Mouse (Mus musculus) adrenal gland, adult 2 months (tissue): Measurements from ENCODE around the gene Pcca. TPM values are rescaled to one million over a fixed set of nuclear protein-coding genes. Genes with fewer than 3 reads are reported as not detected.

ENCODE experiments used
- DNase-seq: peaks from one replicate; pipeline ENCODE4 v3.0.0; 2021
- polyA plus RNA-seq: library from polyadenylated mRNA; depleted of rRNA; stranded (reverse); fragments of >200 nt; gene quantifications from 2 replicates; pipeline ENCODE4 v1.2.3, GENCODE M21; 2012
- total RNA-seq, 2 experiments: library from RNA; stranded (reverse); gene quantifications; 2 replicates each; pipeline ENCODE4 v1.2.3; 2021

Gene Pcca
- total and polyA plus RNA-seq, 3 experiments, result 18.9 to 179 (median 152) TPM

DNA sequence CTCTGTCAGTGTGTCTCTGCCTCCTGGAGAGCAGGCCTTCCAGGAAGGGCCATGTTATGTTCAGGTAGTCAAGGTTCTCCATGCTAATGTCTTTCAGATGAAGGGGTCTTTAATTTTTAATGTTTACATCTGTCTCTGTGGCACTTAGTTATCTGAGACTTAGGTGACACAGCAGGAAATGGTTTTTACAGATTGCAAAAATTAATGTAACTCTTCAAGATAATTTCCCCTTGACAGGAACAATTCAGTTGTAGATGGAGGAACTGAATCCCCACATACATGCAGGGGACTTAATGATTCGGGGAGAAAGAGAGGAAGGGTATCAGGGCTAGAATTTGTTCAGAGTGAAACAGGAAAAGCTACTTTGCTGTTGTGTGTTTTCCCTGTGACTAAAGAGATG lies 353.2 kb downstream of the Pcca start:
- DNase-seq, result no peak

DNA sequence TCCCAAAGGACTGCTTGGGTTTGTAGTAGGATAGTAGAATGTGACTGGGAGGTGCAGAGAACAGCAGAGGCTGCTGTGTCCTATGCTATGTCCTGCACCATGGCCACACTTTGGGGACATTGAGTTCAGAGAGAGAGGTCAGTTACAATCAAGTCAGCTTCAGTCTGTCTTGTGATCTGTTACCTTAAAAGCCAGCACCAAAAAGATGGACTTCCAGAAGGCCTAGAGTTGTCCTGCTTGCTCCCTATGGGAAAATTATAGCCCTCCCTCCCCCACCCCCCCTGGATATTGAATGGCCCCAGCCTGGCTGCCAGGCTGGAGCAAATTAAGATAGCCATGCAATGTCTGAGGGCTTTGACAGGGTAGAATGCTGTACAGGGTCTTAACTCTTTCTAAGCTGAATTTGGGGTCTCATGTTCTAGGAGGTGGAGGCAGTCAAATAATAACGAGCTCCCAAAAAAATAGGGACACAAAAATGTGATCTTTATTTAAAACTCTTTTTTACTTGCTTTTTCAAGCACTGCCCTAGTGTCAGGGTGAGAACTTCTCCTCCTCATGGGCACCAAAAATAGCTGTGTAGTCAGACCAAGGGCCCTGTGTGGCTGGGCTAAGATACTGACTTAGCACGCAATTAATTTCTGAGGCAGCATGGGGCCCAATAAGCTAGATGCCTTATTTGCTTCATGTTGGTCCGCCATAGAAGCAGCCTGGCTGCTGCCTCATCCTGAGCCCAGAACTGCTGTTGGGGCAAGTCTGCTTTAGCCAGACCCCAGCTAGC lies 353.8 kb downstream of the Pcca start:
- no peak for DNase-seq

DNA sequence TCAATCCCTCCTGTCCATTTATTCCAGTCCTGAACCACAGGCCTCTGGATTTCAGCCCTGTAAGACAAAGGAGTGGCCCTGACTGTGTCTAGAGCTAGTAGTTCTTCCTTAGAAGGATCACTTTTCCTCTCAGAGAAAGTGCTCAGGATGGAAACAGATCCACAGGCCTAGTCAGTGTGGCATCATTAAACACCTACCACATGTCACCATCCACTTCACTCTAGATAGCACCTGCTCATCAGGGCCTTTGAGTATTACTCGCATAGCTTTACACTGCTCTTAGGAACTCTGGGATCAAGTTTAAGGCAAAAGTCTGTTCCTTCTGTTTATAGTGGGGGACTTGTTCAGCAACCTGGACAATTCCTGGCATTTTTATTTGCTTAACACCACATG lies 354.4 kb downstream of the Pcca start:
- no peak for DNase-seq

DNA sequence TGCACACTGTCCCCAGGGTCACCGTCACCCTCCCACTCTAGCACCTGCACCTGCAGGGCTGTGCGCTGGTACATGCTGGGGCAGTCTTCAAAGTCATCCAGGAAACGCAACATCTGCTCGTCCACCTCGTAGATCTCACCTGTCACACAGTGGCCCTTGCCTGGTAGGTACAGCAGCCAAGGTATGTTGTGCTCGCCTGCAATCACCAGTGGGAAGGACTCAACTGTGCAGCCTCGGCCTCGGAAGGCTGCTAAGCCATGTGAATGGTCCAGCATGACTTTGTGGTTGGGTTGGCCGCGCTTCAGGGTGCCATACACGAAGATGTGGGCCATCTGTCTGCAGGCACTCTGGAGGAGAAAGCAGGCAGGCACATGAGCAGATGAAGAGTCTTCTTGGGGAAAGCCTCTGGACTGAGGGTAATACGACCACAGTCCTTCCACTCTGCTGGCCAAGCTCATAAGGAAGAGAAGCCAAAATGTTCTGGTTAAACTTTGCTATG lies 357.4 kb downstream of the Pcca start:
- DNase-seq, result no peak

DNA sequence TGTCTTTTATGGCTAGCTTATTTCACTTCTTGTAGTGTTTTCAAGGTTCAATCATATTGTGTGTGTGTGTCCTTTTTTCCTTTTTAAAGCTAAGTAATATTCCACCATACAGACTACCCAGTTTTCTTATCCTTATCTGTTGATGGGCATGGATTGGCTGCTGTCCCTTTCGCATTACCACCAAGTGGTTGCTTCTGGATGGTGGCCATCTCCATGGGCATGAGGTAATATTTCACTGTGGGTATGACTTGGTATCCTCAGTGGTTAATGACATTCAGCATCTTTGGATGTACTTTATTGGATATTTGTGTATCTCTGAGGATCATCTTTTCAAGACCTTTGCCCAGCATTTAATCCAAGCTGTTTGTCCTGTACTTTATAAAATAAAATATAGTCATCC lies 362.0 kb downstream of the Pcca start:
- no peak for DNase-seq

DNA sequence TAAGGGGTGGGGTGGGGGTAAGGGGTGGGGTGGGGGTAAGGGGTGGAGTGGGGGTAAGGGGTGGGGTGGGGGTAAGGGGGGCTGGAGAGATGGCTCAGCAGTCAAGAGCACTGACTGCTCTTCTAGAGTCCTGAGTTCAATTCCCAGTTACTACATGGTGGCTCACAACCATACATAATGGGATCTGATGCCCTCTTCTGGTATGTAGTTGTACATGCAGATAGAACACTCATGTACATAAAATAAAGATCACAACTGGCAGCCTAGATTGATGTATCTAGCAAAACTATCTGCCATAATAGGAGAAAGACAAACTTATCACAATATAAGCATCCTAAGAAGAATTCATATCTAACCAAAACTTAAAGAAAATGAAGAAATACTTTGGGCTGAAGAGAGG lies 364.4 kb downstream of the Pcca start:
- no peak for DNase-seq

DNA sequence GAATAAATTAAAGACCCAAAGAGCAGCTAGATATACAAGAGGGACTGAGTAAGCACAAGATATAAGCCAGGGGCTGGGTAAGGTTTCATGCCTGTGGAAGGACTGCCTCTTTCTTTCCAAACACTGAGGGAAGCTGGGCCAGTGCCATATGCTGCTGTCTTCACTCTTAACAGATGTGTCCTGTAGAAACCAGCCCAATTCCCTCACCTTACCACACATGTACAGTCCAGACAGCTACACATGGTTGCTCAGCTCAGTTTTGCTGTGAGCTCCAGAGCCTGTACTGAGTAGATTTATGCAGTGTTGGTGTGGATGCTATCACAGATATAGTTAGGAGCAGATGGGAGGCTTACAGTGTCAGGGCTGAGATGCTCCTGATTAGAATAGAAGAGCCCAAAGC lies 366.6 kb downstream of the Pcca start:
- DNase-seq, result no peak

DNA sequence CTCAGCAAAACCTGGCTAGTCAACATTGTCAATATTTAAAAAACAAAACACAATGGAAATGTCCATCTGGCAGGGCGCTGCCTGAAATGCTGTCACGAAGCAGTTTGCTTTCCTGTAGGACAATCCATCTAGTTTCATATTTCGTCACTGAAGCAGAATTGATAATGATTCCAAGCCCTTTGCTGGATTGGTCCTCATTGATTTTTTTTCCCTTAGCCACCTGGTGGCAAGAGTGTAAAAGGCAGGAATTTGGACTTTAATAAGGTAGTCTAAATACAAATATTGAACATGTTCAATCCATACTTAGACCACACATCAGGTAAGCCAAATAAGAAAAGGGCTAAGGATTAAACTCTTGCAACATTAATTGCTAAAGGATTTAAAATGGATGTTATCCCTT lies 367.1 kb downstream of the Pcca start:
- DNase-seq, result no peak

DNA sequence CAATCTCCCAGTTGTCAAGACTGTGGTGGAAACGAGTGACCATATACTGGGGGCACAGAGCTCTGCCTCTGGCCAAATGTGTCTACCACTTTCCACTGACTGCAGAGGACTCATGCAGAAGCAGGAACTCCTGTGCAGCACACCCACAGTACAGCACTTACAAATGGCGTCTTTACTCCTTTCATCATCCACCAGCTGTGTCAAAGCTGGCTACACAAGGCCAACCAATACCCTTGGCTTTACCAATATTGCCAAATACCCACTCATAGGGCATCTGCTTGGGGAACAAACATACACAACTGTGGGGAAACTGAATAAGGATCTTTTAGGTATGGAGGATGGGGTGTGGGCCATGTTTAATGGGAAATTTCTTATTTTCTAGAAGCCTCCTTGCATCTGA lies 367.6 kb downstream of the Pcca start:
- DNase-seq, result no peak

DNA sequence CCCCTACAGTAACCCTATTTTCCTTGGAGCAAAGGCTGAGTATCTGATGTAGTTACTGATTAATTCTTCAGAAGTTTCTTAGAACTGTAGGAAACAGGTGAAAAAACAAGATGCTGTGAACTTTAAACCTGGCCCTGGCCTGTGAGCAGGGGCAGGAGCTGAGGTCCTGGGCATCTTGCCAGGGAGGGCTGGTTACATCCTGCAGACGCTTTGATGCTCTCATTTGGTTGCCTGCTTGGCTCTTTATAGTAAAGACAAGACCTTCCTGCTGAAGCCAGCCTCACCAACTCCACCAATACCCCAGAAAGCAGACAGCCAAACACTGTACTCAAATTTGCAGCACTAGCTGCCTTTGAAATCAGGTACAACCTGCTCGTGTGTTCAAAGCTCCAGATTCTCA lies 368.0 kb downstream of the Pcca start:
- peak; percentile 69 for DNase-seq

DNA sequence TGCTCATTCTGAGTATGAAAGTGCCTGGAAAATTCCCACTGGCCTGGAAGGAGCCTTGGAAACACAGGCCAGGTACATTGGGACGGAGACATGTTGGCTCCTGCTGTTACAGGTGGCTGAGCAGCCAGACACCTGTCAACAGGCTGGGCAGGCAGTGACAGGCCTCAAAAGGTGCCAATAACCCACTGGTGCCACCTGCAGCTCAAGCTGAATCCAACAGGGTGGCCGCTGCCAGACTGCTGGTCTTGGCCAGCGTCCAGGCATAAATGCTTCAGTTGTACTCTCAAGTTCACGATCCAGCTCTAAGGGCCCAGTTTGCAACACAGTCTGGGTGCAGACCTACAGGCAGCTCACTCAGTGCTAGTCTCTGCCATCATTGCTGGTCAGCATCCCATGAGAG lies 368.8 kb downstream of the Pcca start:
- peak; percentile 85 for DNase-seq

DNA sequence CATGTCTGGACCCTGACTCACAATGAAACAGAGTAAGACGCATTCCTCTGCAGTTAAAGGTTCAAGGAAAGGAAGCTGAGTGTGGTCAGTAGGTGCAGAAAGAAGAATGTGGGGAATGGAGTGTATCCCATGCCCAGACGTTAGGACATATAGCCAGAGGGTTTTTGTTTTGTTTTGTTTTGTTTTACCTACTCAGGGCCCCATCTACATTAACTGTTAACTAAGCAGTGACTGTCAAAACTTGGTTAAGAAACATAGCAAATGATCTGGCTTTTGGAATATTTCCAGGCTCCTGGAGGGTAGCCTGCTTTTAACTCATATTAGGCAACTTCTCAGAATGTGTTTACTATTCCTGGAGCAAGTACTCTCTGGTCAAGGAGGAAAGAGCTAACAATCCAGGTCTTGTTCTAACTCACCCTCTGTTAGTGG lies 369.8 kb downstream of the Pcca start:
- DNase-seq, result peak; percentile 59

DNA sequence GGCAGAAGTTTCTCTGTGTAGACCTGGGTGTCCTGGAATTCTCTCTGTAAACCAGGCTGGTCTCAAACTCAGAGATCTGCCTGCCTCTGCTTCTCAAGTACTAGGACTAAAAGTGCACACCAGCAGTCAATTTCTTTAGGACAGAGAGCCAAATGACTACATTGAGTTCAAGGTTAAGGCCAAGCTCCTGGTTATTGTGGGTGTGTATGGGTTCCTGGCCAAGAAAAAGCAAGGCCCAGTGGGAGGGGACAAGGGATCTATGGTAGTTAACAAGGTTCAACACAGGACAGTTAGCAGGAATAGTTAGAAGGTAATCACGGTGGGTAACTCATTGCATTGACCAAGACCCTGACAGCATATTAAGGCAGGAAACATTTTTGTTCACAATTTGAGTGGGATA lies 370.9 kb downstream of the Pcca start:
- DNase-seq, result peak; percentile 28

DNA sequence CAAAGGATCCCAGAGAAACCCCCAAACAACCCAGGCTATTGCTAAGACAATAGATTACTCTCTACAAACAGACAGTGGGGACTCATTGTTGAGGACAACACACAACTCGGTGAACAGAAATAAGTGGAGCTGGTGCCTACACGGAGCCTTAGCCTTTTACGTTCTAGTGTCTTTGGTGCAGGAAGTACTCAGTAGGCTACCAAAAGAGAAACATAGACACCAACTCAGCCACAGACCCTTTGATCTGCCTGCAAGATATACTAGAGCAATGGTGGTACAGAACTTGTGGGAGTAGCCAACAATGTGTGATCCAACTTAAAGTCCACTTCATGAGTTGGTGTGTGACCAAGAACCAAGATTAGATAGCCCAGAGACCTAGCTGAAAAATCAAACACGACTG lies 374.0 kb downstream of the Pcca start:
- no peak for DNase-seq

DNA sequence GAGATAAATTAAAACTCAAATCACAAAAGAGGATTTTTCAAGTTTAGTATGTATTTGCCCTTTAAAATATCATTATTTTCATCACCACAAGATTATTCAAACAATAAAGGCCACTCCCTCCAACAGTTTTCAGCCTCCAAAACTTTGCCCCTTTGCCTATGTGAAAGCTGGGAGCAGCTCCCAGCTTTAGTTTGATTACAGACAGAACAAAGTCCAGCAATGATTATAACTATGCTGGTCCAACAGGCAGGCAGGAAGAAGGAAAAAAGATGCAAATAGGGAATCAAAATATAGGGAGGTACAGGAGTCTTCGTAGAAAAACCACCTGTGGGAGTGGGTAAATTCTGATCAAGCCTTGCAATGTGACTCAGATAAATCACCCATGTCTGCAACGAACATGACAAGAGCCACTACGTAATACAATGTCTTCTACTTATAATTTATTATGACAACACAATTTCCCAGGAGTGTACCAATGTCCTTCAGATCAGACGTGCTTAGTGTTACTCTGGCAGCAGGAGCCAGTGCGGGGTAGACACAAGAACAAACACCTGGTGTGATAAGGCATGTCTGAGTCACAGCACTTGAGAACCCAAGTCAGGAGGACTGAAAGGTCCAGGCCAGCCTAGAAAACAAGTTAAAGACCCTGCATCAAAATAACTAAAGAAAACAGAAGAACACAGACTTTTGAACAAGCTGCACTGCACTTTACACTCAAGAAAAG lies 375.4 kb downstream of the Pcca start:
- DNase-seq, result no peak

DNA sequence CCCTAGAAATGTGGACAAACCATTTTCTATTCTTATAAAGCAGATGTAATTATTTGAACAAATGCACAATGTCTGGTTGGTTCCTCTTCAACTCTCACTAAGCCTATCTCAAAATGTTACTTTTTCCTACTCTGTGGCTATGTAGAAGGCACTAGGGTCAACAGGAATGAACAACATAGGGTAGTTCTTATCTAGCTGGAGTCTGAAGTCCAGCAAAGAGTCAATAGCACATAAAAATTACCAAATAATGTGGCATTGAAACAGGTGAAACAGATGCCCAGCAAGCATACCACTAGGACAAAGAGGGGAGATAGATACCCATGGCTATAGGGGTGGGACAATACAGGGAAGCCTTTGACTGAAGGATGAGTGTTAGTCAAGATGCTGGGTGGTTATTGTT lies 377.1 kb downstream of the Pcca start:
- DNase-seq, result no peak

DNA sequence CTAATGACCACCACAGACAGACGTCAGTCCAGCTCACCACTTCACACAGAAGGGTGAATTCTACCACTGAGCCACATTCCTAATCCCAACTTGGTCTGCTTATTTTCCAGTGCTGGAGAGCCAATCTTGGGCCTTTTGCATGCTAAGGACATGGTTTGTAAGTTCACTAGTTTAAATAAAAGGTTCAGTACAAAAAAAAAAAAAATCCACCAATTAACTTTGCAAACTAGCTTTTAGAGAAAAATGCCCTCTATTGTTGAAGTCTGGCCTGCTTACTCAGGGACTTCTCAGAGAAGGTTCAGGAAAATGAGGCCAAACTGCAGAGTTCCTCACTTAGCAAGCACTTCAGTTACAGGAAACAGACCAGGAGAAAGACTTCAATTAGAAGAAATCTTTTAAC lies 378.0 kb downstream of the Pcca start:
- DNase-seq, result no peak

DNA sequence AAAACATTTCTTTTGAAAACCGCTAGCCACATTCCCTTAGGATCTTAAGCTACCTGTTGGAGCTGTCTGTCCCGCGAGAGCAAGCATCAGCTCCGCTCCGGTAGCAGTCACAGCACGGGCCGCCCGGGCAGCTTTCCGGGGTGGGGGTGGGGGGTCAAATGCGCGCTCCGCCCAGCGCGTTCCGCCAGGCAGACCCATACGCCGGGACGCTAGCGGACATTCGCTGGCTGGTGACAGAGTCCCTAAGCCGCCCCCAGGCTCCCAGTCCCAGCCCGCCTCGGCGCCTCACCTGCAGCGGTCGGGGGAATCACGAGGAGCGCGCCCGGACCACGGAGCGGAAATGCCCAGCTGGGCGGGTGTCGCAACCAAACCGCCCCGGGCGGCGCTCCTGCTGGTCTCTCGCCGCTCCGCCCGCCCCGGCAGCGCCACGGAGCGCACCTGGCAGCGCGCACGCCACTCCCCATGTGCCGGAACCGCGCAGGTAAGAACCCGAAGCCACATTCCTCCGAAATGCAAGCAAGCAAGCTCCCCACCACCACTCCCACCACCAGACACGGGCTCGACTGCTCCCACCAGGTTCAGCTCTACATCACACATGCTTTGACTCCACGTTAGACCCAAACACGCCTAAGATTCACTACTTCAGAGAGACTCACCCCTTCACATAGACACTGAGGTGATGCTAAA lies 378.8 kb downstream of the Pcca start:
- DNase-seq, result peak; percentile 86

DNA sequence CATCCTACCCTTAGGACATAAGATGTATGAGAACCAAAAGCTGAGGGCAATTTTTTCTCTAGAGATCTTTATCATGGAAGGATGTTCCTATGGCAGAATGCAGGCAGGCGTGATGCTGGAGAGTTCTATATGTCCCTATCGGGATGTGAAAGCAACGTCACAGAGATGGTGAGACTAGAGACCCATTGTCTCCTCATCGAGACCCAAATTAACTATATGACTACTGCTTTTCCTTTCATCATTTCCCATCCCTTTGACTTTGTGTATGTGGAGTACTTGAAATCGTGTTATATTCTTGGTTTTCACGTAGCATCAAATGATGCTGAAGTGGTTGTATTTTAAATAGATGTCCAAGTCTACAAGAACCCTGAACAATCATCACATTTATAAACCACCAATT lies 379.5 kb downstream of the Pcca start, which contains the start of gene Ggact:
Gene Ggact, minus strand, starts transcription at position 101 of the 400 bp plus-strand sequence.
- no peak for DNase-seq

DNA sequence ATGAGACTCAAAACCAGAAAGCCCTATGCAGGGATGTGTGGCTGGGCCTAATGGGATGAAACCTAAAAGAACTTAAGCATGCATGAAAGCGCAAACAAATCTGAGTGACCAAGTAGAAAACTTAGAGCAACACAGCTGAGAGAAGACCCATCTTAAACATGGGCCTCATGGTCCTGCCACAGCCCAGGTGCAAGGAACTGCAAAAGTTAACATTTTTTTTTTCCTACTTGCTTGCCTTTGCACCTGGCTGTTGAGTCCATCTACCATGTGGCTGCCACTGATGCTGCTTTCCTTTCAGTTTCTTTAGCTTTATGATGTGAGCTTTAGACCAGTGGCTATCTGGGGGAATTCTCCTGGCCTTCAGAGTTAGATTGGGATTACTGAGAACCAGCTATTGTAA lies 383.6 kb downstream of the Pcca start:
- no peak for DNase-seq

DNA sequence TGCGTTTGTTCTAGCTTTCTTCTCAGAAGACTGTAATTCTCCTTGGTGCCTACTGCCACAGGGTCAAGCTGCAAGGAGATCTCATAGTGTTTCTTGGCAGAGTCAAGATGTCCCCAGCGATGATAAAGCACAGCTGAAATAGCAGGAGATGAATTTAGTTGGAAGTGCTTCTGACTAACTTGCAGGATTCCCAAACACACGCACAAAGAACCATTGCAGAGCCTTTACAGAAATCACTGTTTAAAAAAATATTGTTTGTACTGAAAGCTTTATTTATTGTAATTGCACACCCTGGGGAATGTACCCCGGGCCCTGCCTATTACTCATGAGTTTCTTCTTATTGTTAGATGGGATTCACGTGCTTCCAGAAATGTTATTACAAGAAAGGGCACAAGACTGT lies 385.9 kb downstream of the Pcca start:
- DNase-seq, result no peak

DNA sequence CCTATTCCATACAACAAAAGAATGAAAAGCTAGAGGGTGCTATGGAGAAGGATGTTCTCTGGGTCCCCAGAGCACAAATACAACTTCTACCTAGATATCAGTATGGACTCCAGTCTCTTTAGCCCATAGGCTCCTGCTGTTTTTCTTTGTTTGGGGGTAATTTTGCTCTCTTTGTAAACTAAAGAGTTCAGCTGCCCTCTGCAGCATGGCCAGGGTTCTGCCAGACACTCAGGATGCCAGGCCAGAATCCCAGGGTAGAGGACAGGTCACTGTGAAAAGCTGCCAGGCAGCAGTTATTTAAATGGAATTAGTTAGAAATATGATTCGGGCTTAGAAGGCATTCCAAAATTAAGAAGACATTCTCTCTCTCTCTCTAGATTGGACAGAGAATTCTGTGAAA lies 402.3 kb downstream of the Pcca start:
- DNase-seq, result no peak
